Mouse (Mus musculus) ovary, adult 2 months (tissue): Measurements from ENCODE around the gene Tro. TPM values are rescaled to one million over a fixed set of nuclear protein-coding genes. Genes with fewer than 3 reads are reported as not detected.

ENCODE experiments used
- polyA plus RNA-seq: library from polyadenylated mRNA; depleted of rRNA; stranded (reverse); fragments of >200 nt; gene quantifications from 2 replicates; pipeline ENCODE4 v1.2.3, GENCODE M21; 2012; rRNA removed

Gene Tro
- 12.9 and 14.1 TPM in 2 replicates for polyA plus RNA-seq

GRCm38 (mm10) chrX:150656908-150657796 lies at the start of gene Tro:
Gene Tro, minus strand, starts transcription at chrX:150657583.

Other genes with a start within 250 kb of the Tro start
- 2.5 and 2.9 TPM in 2 replicates for gene Tmem29, start 198.4 kb downstream of the Tro start, polyA plus RNA-seq
- 2.6 and 3.6 TPM in 2 replicates for gene Alas2, start 110.2 kb downstream of the Tro start, polyA plus RNA-seq
- gene Pfkfb1, start 69.4 kb downstream of the Tro start, polyA plus RNA-seq, result 5.1 and 5.2 TPM in 2 replicates
- gene Apex2, start 67.7 kb downstream of the Tro start, polyA plus RNA-seq, result 13.7 and 14.0 TPM in 2 replicates
- gene Maged2, start 156.8 kb upstream of the Tro start, polyA plus RNA-seq, result 136 and 143 TPM in 2 replicates